Mouse (Mus musculus) bone marrow macrophage, adult 2 months (primary cell): ENCODE data around the gene Tceal7.

Experiments
- CTCF ChIP-seq: IDR thresholded peaks from 2 replicates; pipeline ENCODE4 v1.5.1; 2012; ENCODE audit warnings: low read depth, mild to moderate bottlenecking, low read length, moderate library complexity
- POLR2A ChIP-seq: IDR thresholded peaks from 2 replicates; pipeline ENCODE4 v1.6.1; 2012; ENCODE audit warnings: mild to moderate bottlenecking, low read depth, low read length, borderline replicate concordance

GRCm38 (mm10) chrX:136274542-136274941 lies 60.0 kb downstream of the Tceal7 start:
- no peak for TF ChIP-seq CTCF
- no peak for TF ChIP-seq POLR2A
